Mouse (Mus musculus): ENCODE measurements around the gene Zbtb14. TPM values are rescaled to one million over a fixed set of nuclear protein-coding genes. Genes with fewer than 3 reads are reported as not detected.

The Zbtb14 gene
- 10 to 100 TPM; 11.5 to 11.6 TPM for total RNA-seq (2023)

GRCm38 (mm10) chr17:69382511-69383100 is at the start of gene Zbtb14:
TSS of gene Zbtb14 (plus strand) at chr17:69383050.

GRCm38 (mm10) chr17:69438990-69439491 is 56.2 kb downstream of the Zbtb14 start, which contains the start of gene Akain1:
TSS of gene Akain1 (plus strand) at chr17:69439326.

Other genes with a start within 250 kb of the Zbtb14 start
- gene Akain1, start 56.3 kb downstream of the Zbtb14 start, total RNA-seq (2023): 1 to 10 TPM; 4.0 TPM

All from neutrophil, adult 83 days (primary cell).